ENCODE assay signal across 22 mouse cellular contexts in the genomic region with DNA sequence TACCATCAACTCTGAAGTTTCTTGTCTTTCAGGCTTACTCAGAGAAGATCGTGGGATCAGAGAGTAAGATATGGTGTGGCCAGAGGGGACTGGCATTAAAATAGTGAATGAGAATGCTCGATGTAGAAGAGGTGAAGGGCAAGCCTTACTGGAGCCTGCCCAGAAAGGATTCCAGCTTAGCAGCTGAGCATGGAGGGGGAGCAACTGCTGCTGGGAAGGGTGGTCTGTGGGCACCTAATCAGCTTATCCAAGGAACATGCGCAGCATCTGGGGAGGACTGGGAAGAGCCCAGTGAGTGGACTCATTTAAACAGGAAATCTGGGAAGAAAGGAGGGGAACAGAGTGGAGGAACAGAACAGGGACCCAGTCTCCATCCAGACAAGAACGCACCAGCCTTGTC. TPM values are rescaled to one million over a fixed set of nuclear protein-coding genes. Genes with fewer than 3 reads are reported as not detected.
A peak's percentile ranks its signal among the peaks of the same experiment; 100 is the strongest.
DNase-seq lines count a peak whose midpoint lies in the region; ATAC-seq lines count a peak whose summit lies in the region.
"Had no signal": no experiment of that assay in that cellular context is flagged by ENCODE, and none has a peak within 500 bp of the region (broad histone marks: within the 10 kb centered on the region; RNA-seq: fewer than 3 reads in every experiment).

No protein-coding gene starts in this region.

- H3K4me3 ChIP-seq in embryonic facial prominence, embryonic 13.5 days = no peak overlapping the region
- H3K4me3 ChIP-seq in embryonic facial prominence, embryonic 10.5 days = no peak overlapping the region
- H3K4me3 ChIP-seq in midbrain, embryonic 10.5 days = no peak overlapping the region
- no peak overlapping the region for H3K4me3 ChIP-seq in midbrain, embryonic 11.5 days (ENCODE audit: low read depth, low read length)
- H3K4me3 ChIP-seq in limb, embryonic 10.5 days = no peak overlapping the region
- H3K4me3 ChIP-seq: embryonic facial prominence, embryonic 12.5 days; forebrain, embryonic 15.5 days; heart, embryonic 13.5 days; hindbrain, embryonic 15.5 days had no signal

- 0 out of 2 replicates have a peak, but pooled peaks cover 3% of the 10 kb centered on the region for H3K9me3 ChIP-seq in embryonic facial prominence, embryonic 13.5 days
- no peaks in the 10 kb centered on the region for H3K9me3 ChIP-seq in embryonic facial prominence, embryonic 10.5 days
- no peaks in the 10 kb centered on the region for H3K9me3 ChIP-seq in midbrain, embryonic 10.5 days (replicated peaks)
- H3K9me3 ChIP-seq in midbrain, embryonic 11.5 days (ENCODE audit: control insufficient read depth, low read length) = no peaks in the 10 kb centered on the region
- no peaks in the 10 kb centered on the region for H3K9me3 ChIP-seq in limb, embryonic 10.5 days (replicated peaks)
- H3K9me3 ChIP-seq: embryonic facial prominence, embryonic 12.5 days; forebrain, embryonic 15.5 days; G1E; heart, embryonic 13.5 days; hindbrain, embryonic 15.5 days had no signal

- no peaks in the 10 kb centered on the region for H3K36me3 ChIP-seq in embryonic facial prominence, embryonic 13.5 days
- H3K36me3 ChIP-seq in embryonic facial prominence, embryonic 10.5 days (replicated peaks) = no peaks in the 10 kb centered on the region
- H3K36me3 ChIP-seq in midbrain, embryonic 10.5 days = no peaks in the 10 kb centered on the region
- H3K36me3 ChIP-seq in midbrain, embryonic 11.5 days (ENCODE audit: control insufficient read depth, insufficient read depth, low read length) = no peaks in the 10 kb centered on the region
- H3K36me3 ChIP-seq in limb, embryonic 10.5 days = no peaks in the 10 kb centered on the region
- H3K36me3 ChIP-seq: embryonic facial prominence, embryonic 12.5 days; forebrain, embryonic 15.5 days; G1E; heart, embryonic 13.5 days; hindbrain, embryonic 15.5 days had no signal

- no peak overlapping the region for H3K4me2 ChIP-seq in embryonic facial prominence, embryonic 13.5 days
- H3K4me2 ChIP-seq in midbrain, embryonic 11.5 days = no peak overlapping the region
- H3K4me2 ChIP-seq: embryonic facial prominence, embryonic 12.5 days; forebrain, embryonic 15.5 days; heart, embryonic 13.5 days; hindbrain, embryonic 15.5 days had no signal

- no peak for ATAC-seq in embryonic facial prominence, embryonic 13.5 days (ENCODE audit: insufficient number of reproducible peaks, insufficient read depth, low FRiP score, low TSS enrichment, low read depth)
- ATAC-seq in midbrain, embryonic 11.5 days (ENCODE audit: low FRiP score) = no peak
- ATAC-seq: CD4-positive, CD25-positive, alpha-beta regulatory T cell, adult 4 months; forebrain, embryonic 15.5 days had no signal

- H3K4me1 ChIP-seq in embryonic facial prominence, embryonic 13.5 days = peaks cover 41% of the 10 kb centered on the region
- H3K4me1 ChIP-seq in embryonic facial prominence, embryonic 10.5 days = peaks cover 42% of the 10 kb centered on the region
- H3K4me1 ChIP-seq in midbrain, embryonic 10.5 days = peaks cover 40% of the 10 kb centered on the region
- H3K4me1 ChIP-seq in midbrain, embryonic 11.5 days (ENCODE audit: control insufficient read depth, insufficient read depth, low read length) = peaks cover 22% of the 10 kb centered on the region
- peaks cover 37% of the 10 kb centered on the region for H3K4me1 ChIP-seq in limb, embryonic 10.5 days

- peak overlapping the region; percentile 16; the same call in 1 of the 2 replicates for H3K27ac ChIP-seq in embryonic facial prominence, embryonic 13.5 days
- no peak overlapping the region; the same call in 1 of the 2 replicates for H3K27ac ChIP-seq in embryonic facial prominence, embryonic 10.5 days (replicated peaks)
- peak overlapping the region; percentile 46; the same call in 1 of the 2 replicates for H3K27ac ChIP-seq in midbrain, embryonic 10.5 days (replicated peaks)
- H3K27ac ChIP-seq in midbrain, embryonic 11.5 days (ENCODE audit: low read depth, low read length) = no peak overlapping the region
- H3K27ac ChIP-seq in limb, embryonic 10.5 days = peak overlapping the region; percentile 47; the same call in 1 of the 2 replicates
- H3K27ac ChIP-seq: forebrain, embryonic 15.5 days; heart, embryonic 13.5 days; hindbrain, embryonic 15.5 days had no signal

- H3K9ac ChIP-seq in embryonic facial prominence, embryonic 13.5 days = no peak overlapping the region
- H3K9ac ChIP-seq in midbrain, embryonic 11.5 days (ENCODE audit: low read length) = no peak overlapping the region
- H3K9ac ChIP-seq: embryonic facial prominence, embryonic 12.5 days; forebrain, embryonic 15.5 days; heart, embryonic 13.5 days; hindbrain, embryonic 15.5 days had no signal

- no peak for DNase-seq in embryonic facial prominence, embryonic 10.5 days (ENCODE audit: low spot score)
- no peak for DNase-seq in midbrain, embryonic 10.5 days (ENCODE audit: low spot score)
- DNase-seq in midbrain, embryonic 11.5 days (ENCODE audit: low spot score, missing footprints) = no peak
- no peak for DNase-seq in limb, embryonic 10.5 days (ENCODE audit: low spot score)
- peak; percentile 6 for DNase-seq in retina, postnatal 7 days (ENCODE audit: low read depth, low spot score)
- DNase-seq in spleen, postnatal 4 days (ENCODE audit: low spot score in 2 of 2) = no peak
- DNase-seq: adrenal gland, adult 8-10 months; adrenal gland, postnatal 36 days; B cell, adult 2 months; cerebellum, adult 11 months; cerebellum, adult 8-10 months; cerebellum, postnatal 14 days; embryo, embryonic 11 days; gastrocnemius, postnatal 14 days; heart, postnatal 36 days had no signal

- WGBS in embryonic facial prominence, embryonic 13.5 days = 49% methylated on average over 4 of the region's 4 CpGs
- 75% methylated on average over 4 of the region's 4 CpGs for WGBS in embryonic facial prominence, embryonic 10.5 days
- 55% methylated on average over 4 of the region's 4 CpGs for WGBS in midbrain, embryonic 10.5 days
- WGBS in midbrain, embryonic 11.5 days = 58% methylated on average over 4 of the region's 4 CpGs
- 84% methylated on average over 4 of the region's 4 CpGs for WGBS in limb, embryonic 10.5 days

- no peaks in the 10 kb centered on the region for H3K27me3 ChIP-seq in embryonic facial prominence, embryonic 13.5 days
- 0 out of 2 replicates have a peak, but pooled peaks cover 7% of the 10 kb centered on the region for H3K27me3 ChIP-seq in embryonic facial prominence, embryonic 10.5 days (replicated peaks; ENCODE audit: low read depth, poor library complexity, severe bottlenecking)
- peaks cover 8% of the 10 kb centered on the region; the same call in 1 of the 2 replicates for H3K27me3 ChIP-seq in midbrain, embryonic 10.5 days (ENCODE audit: low read depth, poor library complexity, severe bottlenecking)
- no peaks in the 10 kb centered on the region for H3K27me3 ChIP-seq in midbrain, embryonic 11.5 days (ENCODE audit: control insufficient read depth, insufficient read depth, low read length)
- no peaks in the 10 kb centered on the region for H3K27me3 ChIP-seq in limb, embryonic 10.5 days (ENCODE audit: low read depth, poor library complexity, severe bottlenecking)
- H3K27me3 ChIP-seq: embryonic facial prominence, embryonic 12.5 days; forebrain, embryonic 15.5 days; heart, embryonic 13.5 days; hindbrain, embryonic 15.5 days had no signal

RNA-seq across cellular contexts. Expression of a gene that starts 26.3 kb away (rescaled TPM):
- polyA plus RNA-seq in embryonic facial prominence, embryonic 13.5 days (2015; fragmentation: Nextera tagmentation; extraction: Ambion mirVana) = 35.0 and 35.5 TPM in 2 replicates
- 20.2 and 23.4 TPM in 2 replicates for polyA plus RNA-seq in embryonic facial prominence, embryonic 10.5 days (2016; fragmentation: Nextera tagmentation; extraction: Ambion mirVana)
- polyA plus RNA-seq in midbrain, embryonic 10.5 days (2016; fragmentation: Nextera tagmentation; extraction: Ambion mirVana) = 9.1 and 9.7 TPM in 2 replicates
- polyA plus RNA-seq in midbrain, embryonic 11.5 days (2014; fragmentation: Nextera tagmentation; extraction: Ambion mirVana) = 4.9 and 5.0 TPM in 2 replicates
- 28.2 and 35.6 TPM in 2 replicates for polyA plus RNA-seq in limb, embryonic 10.5 days (2016; fragmentation: Nextera tagmentation; extraction: Ambion mirVana)
- polyA plus RNA-seq: G1E had no signal

Comparison
In these comparisons a context has a peak if more than half of its experiments do, and no peak if none do; other contexts are left out.
1. H3K27ac ChIP-seq: peak in embryonic facial prominence, embryonic 13.5 days (single experiment), midbrain, embryonic 10.5 days (single experiment) and limb, embryonic 10.5 days (single experiment); none in embryonic facial prominence, embryonic 10.5 days (single experiment) and midbrain, embryonic 11.5 days (single experiment).